Mouse (Mus musculus) urinary bladder, postnatal 25 days (tissue): ENCODE results near the gene Fdx1l.
"Not testable (repeated sequence)": the region's sequence is repeated elsewhere in the genome, so short reads cannot be mapped to it uniquely, and the experiment has no call there.

Experiments used
- DNase-seq: peaks from one replicate; pipeline ENCODE4 v3.0.0; 2022; ENCODE audit warnings: low spot score

Gene Fdx1l

GRCm38 (mm10) chr9:21072641-21073040, 773 bp downstream of the Fdx1l start:
- DNase-seq, result no peak

- DNase-seq, result no peak
Observed at GRCm38 (mm10) chr9:21067006-21067684, 6.3 kb downstream of the Fdx1l start, which contains the start of gene Zglp1. TSS of gene Zglp1 (minus strand) at chr9:21067093.

GRCm38 (mm10) chr9:21062928-21063327, 10.5 kb downstream of the Fdx1l start:
- no peak for DNase-seq

GRCm38 (mm10) chr9:21051578-21051977, 21.8 kb downstream of the Fdx1l start:
- DNase-seq, result no peak

GRCm38 (mm10) chr9:21045235-21045634, 28.2 kb downstream of the Fdx1l start:
- DNase-seq, result no peak

- not testable (repeated sequence) for DNase-seq
Observed at GRCm38 (mm10) chr9:21044785-21045184, 28.6 kb downstream of the Fdx1l start.

GRCm38 (mm10) chr9:21043563-21043962, 29.9 kb downstream of the Fdx1l start:
- DNase-seq, result no peak

- no peak for DNase-seq
Observed at GRCm38 (mm10) chr9:21041308-21041707, 32.1 kb downstream of the Fdx1l start.

GRCm38 (mm10) chr9:21039779-21040178, 33.6 kb downstream of the Fdx1l start:
- no peak for DNase-seq

- no peak for DNase-seq
Observed at GRCm38 (mm10) chr9:21037481-21037891, 35.9 kb downstream of the Fdx1l start.

- no peak for DNase-seq
Observed at GRCm38 (mm10) chr9:21036666-21037065, 36.7 kb downstream of the Fdx1l start.

GRCm38 (mm10) chr9:21036161-21036560, 37.3 kb downstream of the Fdx1l start:
- DNase-seq, result no peak

GRCm38 (mm10) chr9:21035586-21035985, 37.8 kb downstream of the Fdx1l start:
- DNase-seq, result no peak

GRCm38 (mm10) chr9:21034481-21035085, 38.8 kb downstream of the Fdx1l start:
- DNase-seq, result no peak

GRCm38 (mm10) chr9:21033136-21033535, 40.3 kb downstream of the Fdx1l start:
- DNase-seq, result peak; percentile 82

GRCm38 (mm10) chr9:21032491-21032890, 40.9 kb downstream of the Fdx1l start:
- DNase-seq, result no peak

- DNase-seq, result no peak
Observed at GRCm38 (mm10) chr9:21031896-21032351, 41.5 kb downstream of the Fdx1l start, which contains the start of gene Icam5. TSS of gene Icam5 (plus strand) at chr9:21032073.

- peak; percentile 53 for DNase-seq
Observed at GRCm38 (mm10) chr9:21031251-21031895, 42.0 kb downstream of the Fdx1l start.

- DNase-seq, result peak; percentile 69
Observed at GRCm38 (mm10) chr9:21030781-21031250, 42.6 kb downstream of the Fdx1l start.

- no peak for DNase-seq
Observed at GRCm38 (mm10) chr9:21030055-21030600, 43.3 kb downstream of the Fdx1l start.

- DNase-seq, result peak; percentile 79
Observed at GRCm38 (mm10) chr9:21029291-21030054, 43.9 kb downstream of the Fdx1l start, which contains the start of gene Icam4. TSS of gene Icam4 (plus strand) at chr9:21029373.
